Mouse (Mus musculus) right cerebral cortex, postnatal 10 days (tissue): ENCODE measurements around the gene 1190005I06Rik.

ENCODE experiments used
- DNase-seq, 2 experiments: peaks; one replicate each; pipeline ENCODE4 v3.0.0; 2021; ENCODE audit warnings: low spot score in 2 of 2

1190005I06Rik gene

GRCm38 (mm10) chr8:120577821-120578220 is 69.6 kb downstream of the 1190005I06Rik start:
- no peak for DNase-seq

- DNase-seq: peak in 1 of 2 experiments; percentile 51
Observed at GRCm38 (mm10) chr8:120575801-120576200, 71.6 kb downstream of the 1190005I06Rik start.

GRCm38 (mm10) chr8:120574941-120575340 is 72.5 kb downstream of the 1190005I06Rik start:
- DNase-seq: no peak

- no peak for DNase-seq
Observed at GRCm38 (mm10) chr8:120573866-120574265, 73.6 kb downstream of the 1190005I06Rik start.

- DNase-seq: peak; percentile 81 to 83
Observed at GRCm38 (mm10) chr8:120572534-120572933, 74.9 kb downstream of the 1190005I06Rik start.

GRCm38 (mm10) chr8:120571561-120571960 is 75.9 kb downstream of the 1190005I06Rik start:
- DNase-seq: no peak

GRCm38 (mm10) chr8:120569939-120570715 is 77.3 kb downstream of the 1190005I06Rik start:
- DNase-seq: peak; percentile 82 to 85

GRCm38 (mm10) chr8:120569123-120569522 is 78.3 kb downstream of the 1190005I06Rik start:
- no peak for DNase-seq

GRCm38 (mm10) chr8:120568164-120568798 is 79.2 kb downstream of the 1190005I06Rik start:
- DNase-seq: no peak

GRCm38 (mm10) chr8:120567731-120568130 is 79.7 kb downstream of the 1190005I06Rik start:
- DNase-seq: no peak

GRCm38 (mm10) chr8:120566681-120567080 is 80.8 kb downstream of the 1190005I06Rik start:
- DNase-seq: no peak

GRCm38 (mm10) chr8:120565151-120565711 is 82.2 kb downstream of the 1190005I06Rik start:
- no peak for DNase-seq

- DNase-seq: peak; percentile 86 to 87
Observed at GRCm38 (mm10) chr8:120563851-120564837, 83.3 kb downstream of the 1190005I06Rik start.

GRCm38 (mm10) chr8:120563348-120563724 is 84.1 kb downstream of the 1190005I06Rik start:
- DNase-seq: no peak

GRCm38 (mm10) chr8:120562680-120563347 is 84.6 kb downstream of the 1190005I06Rik start:
- DNase-seq: no peak

- peak in 1 of 2 experiments; percentile 52 for DNase-seq
Observed at GRCm38 (mm10) chr8:120561539-120562435, 85.6 kb downstream of the 1190005I06Rik start.

- DNase-seq: no peak
Observed at GRCm38 (mm10) chr8:120560535-120560934, 86.9 kb downstream of the 1190005I06Rik start.

- peak; percentile 76 to 81 for DNase-seq
Observed at GRCm38 (mm10) chr8:120559654-120560053, 87.8 kb downstream of the 1190005I06Rik start.
